Mouse (Mus musculus) left cerebral cortex, adult 2 months (tissue): ENCODE data around the gene Gm44511. TPM values are rescaled to one million over a fixed set of nuclear protein-coding genes. Genes with fewer than 3 reads are reported as not detected.
A peak's percentile ranks its signal among the peaks of the same experiment; 100 is the strongest.
"Not testable (repeated sequence)": the region's sequence is repeated elsewhere in the genome, so short reads cannot be mapped to it uniquely, and the experiment has no call there.

ENCODE experiments used
- DNase-seq, 2 experiments: peaks; one replicate each; pipeline ENCODE4 v3.0.0; 2021 to 2022; ENCODE audit warnings: low spot score in 2 of 2, mixed read lengths in 1 of 2; ENCODE audit errors: extremely low spot score in 1 of 2
- H3K27ac ChIP-seq: fragments of 200-600 bp; 2 replicates; pipeline ENCODE4 v1.8.1; 2022
- H3K4me3 ChIP-seq: fragments of 200-600 bp; 2 replicates; pipeline ENCODE4 v1.8.1; 2022
- CTCF ChIP-seq: fragments of 200-600 bp; IDR thresholded peaks from 2 replicates; pipeline ENCODE4 v1.8.1; 2022; ENCODE audit warnings: antibody characterized with exemption, mild to moderate bottlenecking, moderate library complexity
- intact Hi-C: fragments of 180-260 bp; cut with DNase I; formaldehyde crosslinking; loops from one replicate; pipeline ENCODE4 v1.15.1; 2025
- total RNA-seq, 2 experiments: library from RNA; stranded (reverse); gene quantifications; 2 replicates each; pipeline ENCODE4 v1.2.3; 2021

Gm44511 gene
- total RNA-seq, 2 experiments from 2014 or later, result not detected

DNA sequence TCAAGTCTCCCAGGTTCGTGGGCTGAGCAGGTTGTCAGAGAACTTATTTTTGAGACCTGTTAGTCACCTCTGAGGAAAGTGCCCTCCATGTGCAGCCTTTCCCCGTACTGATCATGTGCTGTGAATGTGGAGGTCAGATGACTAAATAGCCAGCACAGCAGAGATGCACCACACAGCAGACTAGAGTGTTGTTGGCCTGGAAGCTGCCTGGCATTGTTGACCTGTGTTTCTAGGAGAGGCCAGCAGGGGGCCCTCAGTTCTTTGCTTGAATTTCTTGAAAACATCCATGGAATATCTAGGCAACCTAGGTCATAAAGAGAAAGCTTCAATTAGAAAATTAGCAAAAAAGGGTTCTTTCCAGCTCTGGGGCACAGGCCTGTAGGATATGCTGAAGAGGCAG lies 23.8 kb upstream of the Gm44511 start:
- intact Hi-C loops, result loop anchor here (5.0 kb wide), 1 partner anchor 112 kb away; no protein-coding TSS in a partner anchor
- TF ChIP-seq CTCF, result peak; percentile 69
- H3K27ac ChIP-seq, result no peak overlapping the region
- peak; percentile 32 to 48 for DNase-seq
- no peak overlapping the region for H3K4me3 ChIP-seq

DNA sequence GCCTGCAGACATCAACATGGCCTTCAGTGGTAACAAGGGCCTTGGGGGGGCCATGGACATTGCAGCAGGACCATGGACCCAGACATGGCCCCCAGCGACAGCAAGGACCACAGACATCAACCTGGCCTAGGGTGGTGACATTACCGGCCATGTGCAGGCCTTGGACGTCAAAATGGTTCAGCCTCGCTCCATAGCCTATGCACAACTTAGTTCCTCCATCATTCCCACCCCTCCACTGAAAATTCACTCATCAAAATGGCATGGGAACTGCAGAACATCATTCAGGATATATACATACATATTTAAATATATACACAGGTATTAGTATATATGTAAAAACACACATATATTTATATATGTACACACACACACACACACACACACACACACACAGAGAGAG lies 21.3 kb upstream of the Gm44511 start:
- H3K4me3 ChIP-seq, result no peak overlapping the region
- DNase-seq, result no peak
- no peak for TF ChIP-seq CTCF
- intact Hi-C loops, result no loop called here
- no peak overlapping the region for H3K27ac ChIP-seq

DNA sequence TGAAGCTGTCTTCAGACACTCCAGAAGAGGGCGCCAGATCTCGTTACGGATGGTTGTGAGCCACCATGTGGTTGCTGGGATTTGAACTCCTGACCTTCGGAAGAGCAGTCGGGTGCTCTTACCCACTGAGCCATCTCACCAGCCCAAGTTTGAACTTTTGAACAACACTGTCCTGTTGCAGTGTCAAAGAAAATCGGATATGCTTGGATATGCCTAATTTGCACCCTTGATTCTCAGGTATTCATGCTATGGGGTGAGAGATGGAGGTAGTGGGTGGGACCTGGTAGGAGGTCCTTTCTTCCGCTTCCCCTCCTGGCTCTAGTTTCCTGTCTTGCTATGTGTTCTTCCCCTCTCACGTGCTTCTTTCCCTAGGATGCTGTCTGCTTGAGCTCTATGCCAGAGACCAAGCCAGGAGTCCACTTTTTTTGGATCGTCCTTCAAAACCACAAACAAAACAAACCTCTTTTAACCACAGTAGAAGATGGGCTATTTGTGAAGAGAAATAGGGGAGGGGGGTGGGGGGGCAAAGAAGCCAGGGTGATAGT lies 20.0 kb upstream of the Gm44511 start:
- intact Hi-C loops, result no loop called here
- no peak; the same call in 1 of the 2 replicates for TF ChIP-seq CTCF
- H3K4me3 ChIP-seq, result no peak overlapping the region
- DNase-seq, result no peak
- no peak overlapping the region for H3K27ac ChIP-seq

DNA sequence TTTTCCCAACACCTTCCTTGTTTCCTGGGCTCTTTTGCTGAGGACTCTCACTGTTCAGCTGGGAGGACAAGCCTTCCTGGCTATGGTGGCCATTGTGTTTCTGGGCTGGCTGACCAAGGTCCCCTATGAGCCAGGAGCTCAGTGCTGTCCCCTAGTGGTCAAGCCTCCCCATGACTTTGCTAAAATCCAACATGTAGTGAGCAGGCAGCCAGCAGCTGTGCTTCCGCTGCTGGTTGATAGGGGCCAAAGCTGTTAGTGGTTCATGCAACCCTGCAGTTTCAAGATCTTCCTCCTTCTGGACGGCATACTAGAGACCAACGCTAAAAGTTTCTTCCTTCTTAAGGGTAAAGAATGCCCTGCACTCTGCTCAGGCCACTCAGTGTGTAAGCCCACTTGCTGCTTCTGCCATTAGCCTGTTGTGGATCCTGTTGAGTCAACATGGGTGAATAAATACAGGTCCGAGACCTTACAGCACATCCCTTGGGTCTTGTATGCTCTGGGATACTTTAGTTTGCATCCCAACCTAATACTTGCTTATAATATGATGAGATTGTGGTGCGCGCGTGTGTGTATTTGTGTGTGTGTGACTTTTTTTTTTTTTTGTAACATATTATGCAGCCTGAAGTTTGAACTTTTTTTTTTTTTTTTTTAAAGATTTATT lies 19.3 kb upstream of the Gm44511 start:
- Histone ChIP-seq H3K4me3 (no peak overlapping the region), H3K27ac (no peak overlapping the region)
- intact Hi-C loops, result no loop called here
- TF ChIP-seq CTCF, result peak; percentile 99
- peak; percentile 76 to 82 for DNase-seq

DNA sequence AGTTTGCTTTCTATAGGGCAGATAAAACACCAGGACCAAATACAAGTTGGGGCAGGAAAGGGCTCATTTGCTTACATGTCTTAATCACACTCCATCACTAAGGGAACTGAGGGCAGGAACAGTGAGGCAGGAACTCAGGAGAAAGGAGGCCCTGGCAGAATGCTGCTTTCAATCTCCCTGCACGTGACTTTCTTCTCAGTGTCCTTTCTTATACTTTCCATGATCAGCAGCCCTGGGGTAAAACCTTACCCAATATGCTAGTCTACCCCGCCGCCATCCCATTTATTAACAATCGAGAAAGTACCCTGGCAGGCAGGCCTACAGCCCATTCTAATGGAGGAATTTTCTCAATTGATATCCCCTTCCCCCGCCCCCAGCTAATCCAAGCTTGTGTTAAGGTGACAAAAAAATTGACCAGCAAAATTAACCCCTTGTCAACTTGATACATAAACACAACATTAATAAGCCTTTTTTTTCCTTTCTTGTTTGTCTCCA lies 18.5 kb upstream of the Gm44511 start:
- DNase-seq, result no peak
- Histone ChIP-seq H3K4me3 (no peak overlapping the region), H3K27ac (no peak overlapping the region)
- no peak for TF ChIP-seq CTCF
- intact Hi-C loops, result loop anchor here (1.0 kb wide), 1 partner anchor 106 kb away; no protein-coding TSS in a partner anchor

DNA sequence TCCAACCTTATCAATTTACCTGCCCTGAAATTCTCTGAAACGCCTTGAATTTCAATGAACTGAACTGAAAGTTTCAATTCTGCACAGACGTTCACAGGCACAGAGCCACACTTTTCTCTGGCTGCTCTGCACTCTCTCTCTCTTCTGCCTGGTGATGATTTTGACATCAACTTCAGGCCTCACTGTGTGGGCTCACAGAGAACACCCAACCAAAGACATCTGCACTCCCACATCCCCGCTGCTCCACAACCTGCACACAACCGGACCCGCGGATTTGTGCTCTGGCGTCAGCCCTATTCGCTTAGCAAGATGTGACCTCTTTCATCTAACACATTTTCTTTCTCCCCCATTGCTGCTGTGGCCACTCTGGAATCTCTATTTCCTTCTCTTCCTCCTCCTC lies 18.0 kb upstream of the Gm44511 start:
- TF ChIP-seq CTCF, result no peak
- intact Hi-C loops, result loop anchor here (1.0 kb wide), 1 partner anchor 106 kb away; no protein-coding TSS in a partner anchor
- peak overlapping the region; percentile 97 for H3K4me3 ChIP-seq
- H3K27ac ChIP-seq, result peak overlapping the region; percentile 13; the same call in 1 of the 2 replicates
- DNase-seq, result peak in 1 of 2 experiments; percentile 15

DNA sequence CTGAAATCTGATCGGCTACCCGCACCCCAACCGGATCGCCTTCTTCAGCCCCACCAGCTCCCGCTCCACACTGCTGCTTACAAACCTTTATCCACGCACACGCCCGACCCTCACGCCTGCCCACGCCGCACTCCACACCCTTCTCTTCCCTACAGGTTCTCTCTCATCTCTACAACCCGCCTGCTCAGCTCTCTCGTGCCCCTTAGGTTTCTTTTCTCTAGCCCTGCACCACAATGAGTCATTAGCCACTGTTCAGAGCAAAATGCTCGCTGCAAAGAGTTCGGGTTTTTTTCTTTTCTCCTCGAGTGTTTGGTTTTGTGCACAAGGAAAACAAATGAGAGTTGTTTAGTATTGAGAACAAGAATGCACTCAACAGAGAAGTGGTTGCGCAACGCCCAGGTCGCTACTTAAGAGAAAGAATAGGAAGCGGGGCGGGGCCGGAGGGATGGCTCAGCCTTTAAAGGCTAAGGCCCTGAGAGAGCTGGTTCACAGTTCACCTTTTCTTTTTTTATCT lies 17.4 kb upstream of the Gm44511 start:
- TF ChIP-seq CTCF, result no peak
- peak overlapping the region; percentile 91 for H3K27ac ChIP-seq
- intact Hi-C loops, result loop anchor here (2.0 kb wide), 1 partner anchor 689 kb away; the partner anchor contains the start of gene Gabarapl1
- DNase-seq, result peak in 1 of 2 experiments; percentile 58
- H3K4me3 ChIP-seq, result peak overlapping the region; percentile 97

DNA sequence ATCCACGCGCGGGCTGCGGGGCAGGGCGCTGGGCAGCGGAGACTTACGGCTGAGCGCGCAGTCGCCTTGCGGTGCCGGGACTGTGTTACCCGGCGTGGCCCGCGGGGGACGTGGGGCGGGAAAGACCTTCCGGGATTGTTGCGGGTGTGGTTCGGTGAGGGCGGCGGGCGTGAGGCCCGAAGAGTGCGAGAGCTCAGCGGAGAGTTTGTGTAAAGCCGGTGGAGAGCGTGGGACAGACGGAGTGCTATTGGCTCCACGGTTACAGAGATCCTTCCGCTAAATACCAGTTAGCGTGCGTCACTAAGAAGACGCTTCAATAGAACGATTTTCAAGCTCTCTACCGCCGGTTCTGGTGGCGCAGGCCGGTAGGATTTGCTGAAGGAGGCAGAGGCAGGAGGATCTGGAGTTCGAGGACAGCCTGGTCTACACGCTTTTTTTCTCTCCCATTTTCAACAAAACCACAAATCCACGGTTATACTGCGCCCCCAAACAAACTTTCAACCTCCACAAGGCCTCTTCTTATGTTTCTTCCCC lies 16.9 kb upstream of the Gm44511 start:
- Histone ChIP-seq H3K4me3 (peak overlapping the region; percentile 97), H3K27ac (peak overlapping the region; percentile 91)
- no peak; the same call in 1 of the 2 replicates for TF ChIP-seq CTCF
- peak; percentile 93 to 95 for DNase-seq
- intact Hi-C loops, result loop anchor here (1.0 to 2.0 kb wide), 2 partner anchors 102 to 690 kb away; partner anchors contain the start of gene Gabarapl1

DNA sequence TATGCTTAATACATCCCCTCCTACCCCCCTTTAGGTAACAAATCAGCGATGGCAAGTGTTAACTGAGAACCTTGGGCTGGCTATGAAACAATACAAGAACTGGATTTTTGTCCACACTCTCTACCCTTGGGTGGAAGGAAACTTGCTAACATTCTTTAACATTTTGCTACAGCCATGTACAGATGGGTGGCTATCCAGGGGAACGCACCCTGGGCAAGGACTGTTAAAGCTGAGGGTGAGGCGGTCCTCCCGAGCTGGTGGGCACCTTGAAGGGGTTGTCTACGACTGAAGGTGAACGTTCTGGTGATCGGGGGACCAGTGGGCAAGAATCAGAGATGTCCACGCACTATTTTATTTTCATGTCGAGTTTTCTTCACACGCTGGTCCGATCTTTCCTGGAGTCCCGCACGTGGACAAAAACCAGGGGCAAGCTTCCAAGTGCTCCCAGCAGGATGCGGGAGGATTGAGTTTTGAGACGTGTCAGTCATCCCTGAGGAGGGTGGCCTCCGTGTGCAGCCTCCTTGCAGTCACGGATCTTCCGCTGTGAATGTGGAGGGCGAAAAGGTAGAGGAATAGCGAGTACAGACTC lies 16.3 kb upstream of the Gm44511 start:
- TF ChIP-seq CTCF, result no peak

DNA sequence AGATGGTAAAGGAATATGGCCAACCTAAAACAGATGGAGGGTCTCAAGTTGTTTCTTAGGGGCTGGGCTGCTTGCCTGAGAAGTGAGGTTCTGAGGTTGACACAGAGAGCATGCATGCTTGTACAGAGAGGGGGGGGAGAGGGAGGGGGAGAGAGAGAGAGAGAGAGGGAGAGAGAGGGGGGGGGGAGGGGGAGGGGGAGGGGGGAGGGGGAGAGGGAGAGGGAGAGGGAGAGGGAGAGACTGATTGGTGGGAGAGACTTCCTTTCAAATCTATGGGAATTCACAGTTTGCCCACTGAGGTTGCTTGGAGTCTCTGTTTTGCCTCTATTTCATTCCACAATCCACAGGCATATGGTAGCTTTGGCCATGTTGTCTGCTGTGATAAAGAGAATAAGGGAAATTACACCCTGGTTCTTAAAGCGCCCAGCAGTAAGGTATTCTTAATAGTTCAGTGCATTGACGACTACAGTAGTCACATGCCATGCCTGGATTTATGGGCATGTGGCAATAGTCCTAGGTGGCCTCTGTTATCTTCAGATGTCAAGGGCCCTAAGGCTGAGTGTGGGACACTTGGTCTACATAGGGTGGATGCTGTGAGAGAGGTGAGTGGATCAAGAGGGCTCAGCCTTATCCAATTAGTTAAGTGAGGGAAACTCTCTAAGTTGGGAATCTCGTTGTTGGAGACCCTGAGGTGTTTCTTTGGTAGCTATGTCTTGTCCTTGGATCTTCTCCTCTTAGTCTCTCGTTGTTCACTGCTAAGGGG lies 15.4 kb upstream of the Gm44511 start:
- Histone ChIP-seq H3K27ac (no peak overlapping the region; the same call in 1 of the 2 replicates), H3K4me3 (peak overlapping the region; percentile 97; the same call in 1 of the 2 replicates)
- no peak for TF ChIP-seq CTCF
- DNase-seq, result no peak
- intact Hi-C loops, result loop anchor here (1.0 to 2.0 kb wide), 2 partner anchors 104 to 691 kb away; partner anchors contain the start of gene Gabarapl1

More for the DNA sequence above, 16.3 kb upstream of the Gm44511 start:
- no peak for DNase-seq
- H3K27ac ChIP-seq, result peak overlapping the region; percentile 85
- H3K4me3 ChIP-seq, result peak overlapping the region; percentile 97
- intact Hi-C loops, result loop anchor here (1.0 to 2.0 kb wide), 2 partner anchors 103 to 690 kb away; partner anchors contain the start of gene Gabarapl1

DNA sequence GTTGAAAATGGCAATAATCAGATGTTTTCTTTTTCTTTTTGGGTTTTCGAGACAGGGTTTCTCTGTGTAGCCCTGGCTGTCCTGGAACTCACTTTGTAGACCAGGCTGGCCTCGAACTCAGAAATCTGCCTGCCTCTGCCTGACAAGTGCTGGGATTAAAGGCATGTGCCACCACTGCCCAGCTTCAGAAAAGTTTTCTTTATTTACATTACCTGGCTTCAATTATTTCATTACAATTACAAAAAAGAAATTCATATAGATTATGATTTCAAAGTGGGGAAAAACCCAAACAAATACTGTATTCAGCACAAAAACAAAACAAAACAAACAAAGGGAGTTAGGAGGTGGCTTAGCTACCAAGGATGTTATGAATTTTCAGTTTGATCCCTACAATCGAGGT lies 14.6 kb upstream of the Gm44511 start:
- H3K27ac ChIP-seq, DNase-seq, H3K4me3 ChIP-seq: not testable (repeated sequence)
- intact Hi-C loops, result loop anchor here (1.0 kb wide), 1 partner anchor 110 kb away; no protein-coding TSS in a partner anchor
